Mouse (Mus musculus) heart, embryonic 11.5 days (tissue): Measurements from ENCODE around the gene Arhgap24. TPM values are rescaled to one million over a fixed set of nuclear protein-coding genes. Genes with fewer than 3 reads are reported as not detected.

Source experiments
- ATAC-seq: fragments of 200-750 bp; cut with Nextera tagmentation; replicated peaks from 2 replicates; pipeline ENCODE4 v1.8.0; 2017; ENCODE audit warnings: moderate library complexity; ENCODE audit not compliant: insufficient number of reproducible peaks, low FRiP score, low TSS enrichment
- H3K27ac ChIP-seq: fragments of 300-500 bp; sonication (generic); 2 replicates; pipeline ENCODE4 v1.5.1; 2014; ENCODE audit warnings: mild to moderate bottlenecking, low read depth, low read length
- H3K27me3 ChIP-seq: fragments of 300-500 bp; sonication (generic); 2 replicates; pipeline ENCODE4 v1.6.1; 2014; ENCODE audit warnings: mild to moderate bottlenecking, low read length, mixed read lengths; ENCODE audit not compliant: control insufficient read depth, insufficient read depth
- H3K36me3 ChIP-seq: fragments of 300-500 bp; sonication (generic); 2 replicates; pipeline ENCODE4 v1.6.1; 2014; ENCODE audit warnings: mild to moderate bottlenecking, low read length, moderate library complexity, mixed read lengths; ENCODE audit not compliant: control insufficient read depth, insufficient read depth
- H3K4me1 ChIP-seq: fragments of 300-500 bp; sonication (generic); 2 replicates; pipeline ENCODE4 v1.6.1; 2014; ENCODE audit warnings: low read length; ENCODE audit not compliant: control insufficient read depth, insufficient read depth
- H3K4me2 ChIP-seq: fragments of 300-500 bp; sonication (generic); 2 replicates; pipeline ENCODE4 v1.6.1; 2014; ENCODE audit warnings: mild to moderate bottlenecking, moderate library complexity
- H3K4me3 ChIP-seq: fragments of 300-500 bp; sonication (generic); 2 replicates; pipeline ENCODE4 v1.5.1; 2014; ENCODE audit warnings: low read depth, low read length
- H3K9ac ChIP-seq: fragments of 300-500 bp; sonication (generic); 2 replicates; pipeline ENCODE4 v1.6.1; 2014; ENCODE audit warnings: mild to moderate bottlenecking, low read depth, low read length, moderate library complexity
- H3K9me3 ChIP-seq: fragments of 300-500 bp; sonication (generic); replicated peaks from 2 replicates; pipeline ENCODE4 v1.6.1; 2016; ENCODE audit warnings: low read length; ENCODE audit not compliant: control insufficient read depth
- WGBS: fragments of 180-500 bp; shearing (Covaris S2); extraction: QIAGEN DNeasy Blood & Tissue Kit; methylation state at CpG from one replicate; pipeline ENCODE4 v1.1.7; 2014; ENCODE audit not compliant: insufficient replicate concordance; 5-methylcytosine and 5-hydroxymethylcytosine counted together
- polyA plus RNA-seq: library from polyadenylated mRNA; unstranded; fragments of >200 nt; fragmentation: Nextera tagmentation; extraction: Ambion mirVana; gene quantifications from 2 replicates; pipeline ENCODE4 v1.2.1, GENCODE M21; 2014

The Arhgap24 gene
- polyA plus RNA-seq, 1 experiment from 2014 or later = 6.2 TPM

- no peak for ATAC-seq
- 59% methylated on average over 6 of the region's 6 CpGs for WGBS
Observed at GRCm38 (mm10) chr5:102757040-102757439, 275.8 kb downstream of the Arhgap24 start.

GRCm38 (mm10) chr5:102765694-102766093 lies 284.5 kb downstream of the Arhgap24 start:
- Histone ChIP-seq H3K9ac (no peak overlapping the region), H3K36me3 (no peaks in the 10 kb centered on the region), H3K9me3 (no peaks in the 10 kb centered on the region), H3K27ac (no peak overlapping the region), H3K4me3 (no peak overlapping the region), H3K4me2 (no peak overlapping the region), H3K4me1 (peaks cover 9% of the 10 kb centered on the region), H3K27me3 (no peaks in the 10 kb centered on the region)
- ATAC-seq = no peak
- 73% methylated on average over 10 of the region's 10 CpGs for WGBS

More at GRCm38 (mm10) chr5:102757040-102757439, 275.8 kb downstream of the Arhgap24 start:
- Histone ChIP-seq H3K27ac (no peak overlapping the region), H3K9me3 (no peaks in the 10 kb centered on the region), H3K4me2 (no peak overlapping the region), H3K4me3 (no peak overlapping the region), H3K27me3 (no peaks in the 10 kb centered on the region), H3K4me1 (peaks cover 6% of the 10 kb centered on the region), H3K9ac (no peak overlapping the region), H3K36me3 (no peaks in the 10 kb centered on the region)

- no peaks in the 10 kb centered on the region for H3K27me3 ChIP-seq
- no peaks in the 10 kb centered on the region for H3K36me3 ChIP-seq
- peaks cover 9% of the 10 kb centered on the region for H3K4me1 ChIP-seq
- no peak for ATAC-seq
- no peak overlapping the region for H3K27ac ChIP-seq
- H3K4me3 ChIP-seq = no peak overlapping the region
- no peaks in the 10 kb centered on the region for H3K9me3 ChIP-seq
- H3K4me2 ChIP-seq = no peak overlapping the region
- 83% methylated on average over 6 of the region's 6 CpGs for WGBS
- H3K9ac ChIP-seq = no peak overlapping the region
Observed at GRCm38 (mm10) chr5:102766311-102767057, 285.3 kb downstream of the Arhgap24 start.

- H3K27me3 ChIP-seq = no peaks in the 10 kb centered on the region
- ATAC-seq = no peak
- H3K4me1 ChIP-seq = peaks cover 9% of the 10 kb centered on the region
- 69% methylated on average over 4 of the region's 4 CpGs for WGBS
- H3K9ac ChIP-seq = no peak overlapping the region
- H3K9me3 ChIP-seq = no peaks in the 10 kb centered on the region
- H3K4me3 ChIP-seq = no peak overlapping the region
- H3K4me2 ChIP-seq = no peak overlapping the region
- peak overlapping the region; percentile 51; the same call in 1 of the 2 replicates for H3K27ac ChIP-seq
- H3K36me3 ChIP-seq = no peaks in the 10 kb centered on the region
Observed at GRCm38 (mm10) chr5:102767058-102767444, 285.9 kb downstream of the Arhgap24 start.

- no peaks in the 10 kb centered on the region for H3K9me3 ChIP-seq
- H3K4me2 ChIP-seq = no peak overlapping the region
- H3K27me3 ChIP-seq = no peaks in the 10 kb centered on the region
- WGBS = 80% methylated on average over 7 of the region's 7 CpGs
- H3K36me3 ChIP-seq = no peaks in the 10 kb centered on the region
- peaks cover 9% of the 10 kb centered on the region for H3K4me1 ChIP-seq
- no peak overlapping the region for H3K27ac ChIP-seq
- no peak overlapping the region for H3K9ac ChIP-seq
- ATAC-seq = no peak
- no peak overlapping the region for H3K4me3 ChIP-seq
Observed at GRCm38 (mm10) chr5:102767822-102768221, 286.6 kb downstream of the Arhgap24 start.

GRCm38 (mm10) chr5:102768385-102769080 lies 287.3 kb downstream of the Arhgap24 start:
- H3K36me3 ChIP-seq = no peaks in the 10 kb centered on the region
- H3K27me3 ChIP-seq = no peaks in the 10 kb centered on the region
- peaks cover 9% of the 10 kb centered on the region for H3K4me1 ChIP-seq
- H3K27ac ChIP-seq = peak overlapping the region; percentile 35; the same call in 1 of the 2 replicates
- no peaks in the 10 kb centered on the region for H3K9me3 ChIP-seq
- H3K4me2 ChIP-seq = peak overlapping the region; percentile 32
- 48% methylated on average over 12 of the region's 12 CpGs for WGBS
- H3K9ac ChIP-seq = peak overlapping the region; percentile 43; the same call in 1 of the 2 replicates
- ATAC-seq = peak; percentile 63; the same call in 1 of the 2 replicates
- H3K4me3 ChIP-seq = no peak overlapping the region; the same call in 1 of the 2 replicates

GRCm38 (mm10) chr5:102770611-102771010 lies 289.4 kb downstream of the Arhgap24 start:
- no peaks in the 10 kb centered on the region for H3K36me3 ChIP-seq
- ATAC-seq = no peak
- H3K9me3 ChIP-seq = no peaks in the 10 kb centered on the region
- H3K9ac ChIP-seq = no peak overlapping the region
- H3K27ac ChIP-seq = no peak overlapping the region
- peaks cover 13% of the 10 kb centered on the region for H3K4me1 ChIP-seq
- WGBS = 73% methylated on average over 7 of the region's 7 CpGs
- no peak overlapping the region for H3K4me2 ChIP-seq
- no peaks in the 10 kb centered on the region for H3K27me3 ChIP-seq
- no peak overlapping the region for H3K4me3 ChIP-seq

GRCm38 (mm10) chr5:102774500-102774899 lies 293.3 kb downstream of the Arhgap24 start:
- no peak for ATAC-seq
- no peak overlapping the region for H3K9ac ChIP-seq
- no peaks in the 10 kb centered on the region for H3K36me3 ChIP-seq
- H3K4me1 ChIP-seq = peaks cover 4% of the 10 kb centered on the region; the same call in 1 of the 2 replicates
- H3K9me3 ChIP-seq = no peaks in the 10 kb centered on the region
- H3K4me2 ChIP-seq = no peak overlapping the region
- no peaks in the 10 kb centered on the region for H3K27me3 ChIP-seq
- 32% methylated on average over 4 of the region's 4 CpGs for WGBS
- no peak overlapping the region for H3K27ac ChIP-seq
- H3K4me3 ChIP-seq = no peak overlapping the region
